Mouse (Mus musculus) MEL (cell line): ENCODE measurements at regions not wholly inside any gene's neighbourhood (a gene's known extent, or its start where the extent isn't known, plus 50 kb on each side); places are given as distances from the start of the nearest gene placed in this dataset.

ENCODE experiments used
- DNase-seq: peaks from one replicate; pipeline ENCODE4 v3.0.0; 2011; ENCODE audit warnings: low read depth, low spot score
- H3K27ac ChIP-seq: 2 replicates; pipeline ENCODE4 v1.5.1; 2012; ENCODE audit warnings: low read depth, mild to moderate bottlenecking, control low read depth, low read length, moderate library complexity; ENCODE audit not compliant: control insufficient read depth
- H3K27me3 ChIP-seq, 2 experiments: fragments of 150-350 bp in 1 of 2; sonication (generic) in 1 of 2; 2 replicates each; pipeline ENCODE4 v1.6.1; 2012; ENCODE audit warnings: low read length in 2 of 2, mild to moderate bottlenecking in 2 of 2, improper control_type of control experiment in 1 of 2, moderate library complexity in 1 of 2; ENCODE audit not compliant: insufficient read depth in 2 of 2, control insufficient read depth in 1 of 2
- H3K36me3 ChIP-seq, 2 experiments: 2 replicates each; pipeline ENCODE4 v1.6.1; 2012 to 2014; ENCODE audit warnings: low read length in 2 of 2, improper control_type of control experiment in 1 of 2, inconsistent platforms in 1 of 2, mild to moderate bottlenecking in 1 of 2; ENCODE audit not compliant: insufficient read depth in 2 of 2, control insufficient read depth in 1 of 2
- H3K4me1 ChIP-seq, 2 experiments: fragments of 150-350 bp in 1 of 2; sonication (generic) in 1 of 2; 2 replicates each; pipeline ENCODE4 v1.6.1; 2012; ENCODE audit warnings: low read length in 2 of 2, improper control_type of control experiment in 1 of 2, mild to moderate bottlenecking in 1 of 2; ENCODE audit not compliant: insufficient read depth in 2 of 2, control insufficient read depth in 1 of 2
- H3K4me3 ChIP-seq, 2 experiments: fragments of 150-350 bp in 1 of 2; sonication (generic) in 1 of 2; 2 replicates each; pipeline ENCODE4 v1.5.1; 2012; ENCODE audit warnings: low read depth in 2 of 2, low read length in 2 of 2, mild to moderate bottlenecking in 2 of 2, moderate library complexity in 2 of 2, control low read depth in 1 of 2, improper control_type of control experiment in 1 of 2; ENCODE audit not compliant: control insufficient read depth in 1 of 2, insufficient read depth in 1 of 2
- H3K79me2 ChIP-seq: 2 replicates; pipeline ENCODE4 v1.6.1; 2012; ENCODE audit warnings: mild to moderate bottlenecking, low read length, moderate library complexity; ENCODE audit not compliant: control insufficient read depth, poor library complexity, insufficient read depth
- H3K9ac ChIP-seq: 2 replicates; pipeline ENCODE4 v1.6.1; 2012; ENCODE audit warnings: low read depth, mild to moderate bottlenecking, control low read depth, low read length, moderate library complexity; ENCODE audit not compliant: control insufficient read depth, poor library complexity, severe bottlenecking
- H3K9me3 ChIP-seq: fragments of 150-350 bp; sonication (generic); replicated peaks from 2 replicates; pipeline ENCODE4 v1.6.1; 2012; ENCODE audit warnings: mild to moderate bottlenecking, low read length, improper control_type of control experiment, moderate library complexity; ENCODE audit not compliant: insufficient read depth
- BHLHE40 ChIP-seq: IDR thresholded peaks from 2 replicates; pipeline ENCODE4 v1.6.1; 2012; ENCODE audit warnings: low read depth, mild to moderate bottlenecking, inconsistent platforms, low read length, improper control_type of control experiment, borderline replicate concordance
- CHD1 ChIP-seq: IDR thresholded peaks from 2 replicates; pipeline ENCODE4 v1.6.1; 2012; ENCODE audit warnings: low read depth, mild to moderate bottlenecking, inconsistent platforms, low read length, improper control_type of control experiment
- CHD2 ChIP-seq: IDR thresholded peaks from 2 replicates; pipeline ENCODE4 v1.6.1; 2011; ENCODE audit warnings: low read length, improper control_type of control experiment
- E2F4 ChIP-seq: IDR thresholded peaks from 2 replicates; pipeline ENCODE4 v1.6.1; 2011; ENCODE audit warnings: low read depth, low read length, improper control_type of control experiment, borderline replicate concordance
- ELF1 ChIP-seq: IDR thresholded peaks from 2 replicates; pipeline ENCODE4 v1.6.1; 2014; ENCODE audit warnings: low read depth, mild to moderate bottlenecking, inconsistent platforms, low read length, improper control_type of control experiment, moderate library complexity
- EP300 ChIP-seq, 2 experiments: IDR thresholded peaks; 2 replicates each; pipeline ENCODE4 v1.6.1; 2011; ENCODE audit warnings: improper control_type of control experiment in 2 of 2, low read length in 2 of 2, low read depth in 1 of 2, mild to moderate bottlenecking in 1 of 2
- GABPA ChIP-seq: IDR thresholded peaks from 2 replicates; pipeline ENCODE4 v1.6.1; 2012; ENCODE audit warnings: low read depth, mild to moderate bottlenecking, inconsistent platforms, low read length, improper control_type of control experiment, moderate library complexity
- JUND ChIP-seq: IDR thresholded peaks from 2 replicates; pipeline ENCODE4 v1.6.1; 2011; ENCODE audit warnings: low read depth, mild to moderate bottlenecking, improper control_type of control experiment, low read length
- KAT2A ChIP-seq: conservative IDR thresholded peaks from 2 replicates; pipeline ENCODE4 v1.6.1; 2012; ENCODE audit warnings: low read depth, low read length, improper control_type of control experiment, inconsistent platforms
- MAX ChIP-seq: IDR thresholded peaks from 2 replicates; pipeline ENCODE4 v1.6.1; 2011; ENCODE audit warnings: low read length, improper control_type of control experiment
- MXI1 ChIP-seq: IDR thresholded peaks from 2 replicates; pipeline ENCODE4 v1.6.1; 2011; ENCODE audit warnings: mild to moderate bottlenecking, low read depth, low read length, improper control_type of control experiment
- MYB ChIP-seq: IDR thresholded peaks from 2 replicates; pipeline ENCODE4 v1.6.1; 2011; ENCODE audit warnings: mild to moderate bottlenecking, low read depth, low read length, improper control_type of control experiment
- MYC ChIP-seq: IDR thresholded peaks from 2 replicates; pipeline ENCODE4 v1.6.1; 2011; ENCODE audit warnings: low read depth, mild to moderate bottlenecking, low read length, improper control_type of control experiment, moderate library complexity
- NRF1 ChIP-seq: IDR thresholded peaks from 2 replicates; pipeline ENCODE4 v1.6.1; 2014; ENCODE audit warnings: low read depth, mild to moderate bottlenecking, inconsistent platforms, low read length, improper control_type of control experiment, moderate library complexity; ENCODE audit not compliant: poor library complexity, insufficient read depth, severe bottlenecking
- RCOR1 ChIP-seq: IDR thresholded peaks from 2 replicates; pipeline ENCODE4 v1.6.1; 2012; ENCODE audit warnings: low read depth, mild to moderate bottlenecking, inconsistent platforms, low read length, improper control_type of control experiment
- SIN3A ChIP-seq: IDR thresholded peaks from 2 replicates; pipeline ENCODE4 v1.6.1; 2012; ENCODE audit warnings: low read length, improper control_type of control experiment, inconsistent platforms
- SMC3 ChIP-seq: IDR thresholded peaks from 2 replicates; pipeline ENCODE4 v1.6.1; 2011; ENCODE audit warnings: low read depth, low read length, improper control_type of control experiment
- TCF12 ChIP-seq: IDR thresholded peaks from 2 replicates; pipeline ENCODE4 v1.6.1; 2014; ENCODE audit warnings: low read depth, mild to moderate bottlenecking, inconsistent platforms, low read length, improper control_type of control experiment, moderate library complexity
- UBTF ChIP-seq: IDR thresholded peaks from 2 replicates; pipeline ENCODE4 v1.6.1; 2012; ENCODE audit warnings: low read depth, mild to moderate bottlenecking, inconsistent platforms, low read length, improper control_type of control experiment, moderate library complexity, borderline replicate concordance; ENCODE audit not compliant: insufficient read depth
- USF2 ChIP-seq, 2 experiments: IDR thresholded peaks; 2 replicates each; pipeline ENCODE4 v1.6.1; 2011 to 2012; ENCODE audit warnings: improper control_type of control experiment in 2 of 2, low read length in 2 of 2, borderline replicate concordance in 1 of 2, inconsistent platforms in 1 of 2, low read depth in 1 of 2, mild to moderate bottlenecking in 1 of 2; ENCODE audit not compliant: insufficient read depth in 1 of 2
- ZKSCAN1 ChIP-seq: IDR thresholded peaks from 2 replicates; pipeline ENCODE4 v1.6.1; 2012; ENCODE audit warnings: low read depth, mild to moderate bottlenecking, inconsistent platforms, low read length, improper control_type of control experiment, moderate library complexity
- ZMIZ1 ChIP-seq: IDR thresholded peaks from 2 replicates; pipeline ENCODE4 v1.6.1; 2012; ENCODE audit warnings: low read depth, mild to moderate bottlenecking, inconsistent platforms, low read length, improper control_type of control experiment, moderate library complexity

- no peak overlapping the region for H3K9ac ChIP-seq
- no peaks in the 10 kb centered on the region for H3K36me3 ChIP-seq
- H3K27ac ChIP-seq, result no peak overlapping the region
- H3K4me1 ChIP-seq, result no peaks in the 10 kb centered on the region
- H3K4me3 ChIP-seq, result no peak overlapping the region
- TF ChIP-seq UBTF, result no peak
- no peak for TF ChIP-seq MYB
- TF ChIP-seq TCF12, result no peak
- TF ChIP-seq JUND, result no peak
- TF ChIP-seq RCOR1, result no peak
- no peak for TF ChIP-seq BHLHE40
- TF ChIP-seq ZKSCAN1, result no peak
- no peak for TF ChIP-seq ELF1
- TF ChIP-seq KAT2A, result no peak
- no peak for TF ChIP-seq MAX
- TF ChIP-seq CHD2, result no peak
- no peak for DNase-seq
- H3K27me3 ChIP-seq, result no peaks in the 10 kb centered on the region
- H3K9me3 ChIP-seq, result no peaks in the 10 kb centered on the region
- H3K79me2 ChIP-seq, result no peaks in the 10 kb centered on the region
These were observed 403.9 kb upstream of the Mef2c start for GRCm38 (mm10) chr13:83099908-83100307.

GRCm38 (mm10) chr13:83110610-83111009 lies 393.2 kb upstream of the Mef2c start:
- no peaks in the 10 kb centered on the region for H3K9me3 ChIP-seq
- H3K4me1 ChIP-seq, result peaks cover 2 to 4% of the 10 kb centered on the region in 2 experiments; a peak in 2 of 4 replicates
- DNase-seq, result no peak
- TF ChIP-seq NRF1 (no peak), GABPA (no peak), USF2 (IDR thresholded peaks at IDR 0.05; ENCODE audit: borderline replicate concordance in 1 of 2, insufficient read depth in 1 of 2, low read depth in 1 of 2, low read length in 2 of 2) (no peak), JUND (no peak), ZKSCAN1 (no peak), BHLHE40 (no peak), ZMIZ1 (no peak), CHD1 (no peak), EP300 (IDR thresholded peaks at IDR 0.05; ENCODE audit: low read depth in 1 of 2, low read length in 2 of 2) (no peak), SMC3 (no peak), KAT2A (no peak), MYC (no peak), MXI1 (no peak), MAX (no peak), MYB (no peak), SIN3A (no peak), E2F4 (no peak)
- no peak overlapping the region for H3K9ac ChIP-seq
- H3K36me3 ChIP-seq, result peaks cover 0 to 4% of the 10 kb centered on the region in 2 experiments; a peak in 2 of 4 replicates
- H3K27me3 ChIP-seq, result no peaks in the 10 kb centered on the region
- H3K4me3 ChIP-seq, result no peak overlapping the region
- H3K79me2 ChIP-seq, result no peaks in the 10 kb centered on the region
- no peak overlapping the region for H3K27ac ChIP-seq
